Mouse (Mus musculus): ENCODE measurements around the gene Plekho1.

GRCm38 (mm10) chr3:95948325-95948724 is 47.5 kb downstream of the Plekho1 start:
- TF ChIP-seq CTCF (conservative IDR thresholded peaks at IDR 0.05; ENCODE audit: low read length): no peak
- no peak for TF ChIP-seq POU5F1 (IDR thresholded peaks at IDR 0.05; ENCODE audit: borderline replicate concordance, low read length)
- no peak for TF ChIP-seq NANOG (IDR thresholded peaks at IDR 0.05; ENCODE audit: borderline replicate concordance, low read length)

All from E14TG2a.4 (cell line).